Mouse (Mus musculus) lung, postnatal 0 days (tissue): ENCODE results near the gene Slc16a7.
A peak's percentile ranks its signal among the peaks of the same experiment; 100 is the strongest.

Experiments used
- CTCF ChIP-seq: IDR thresholded peaks from 2 replicates; pipeline ENCODE4 v1.5.1; 2016; ENCODE audit warnings: antibody characterized with exemption, mild to moderate bottlenecking
- EP300 ChIP-seq: IDR thresholded peaks from 2 replicates; pipeline ENCODE4 v1.6.1; 2016; ENCODE audit warnings: antibody characterized with exemption, mild to moderate bottlenecking, control low read depth

- TF ChIP-seq CTCF (no peak), EP300 (0 out of 2 replicates have a peak, but pooled peaks have one; percentile 19)
These were observed 117.8 kb downstream of the Slc16a7 start for GRCm38 (mm10) chr10:125271448-125271847.
